Mouse (Mus musculus): Measurements from ENCODE around the gene Gm42906. TPM values are rescaled to one million over a fixed set of nuclear protein-coding genes. Genes with fewer than 3 reads are reported as not detected.
A peak's percentile ranks its signal among the peaks of the same experiment; 100 is the strongest.

The Gm42906 gene
- polyA plus RNA-seq, 1 experiment from 2014 or later, result not detected

GRCm38 (mm10) chr5:151164815-151165214 lies 263.1 kb downstream of the Gm42906 start:
- Histone ChIP-seq H3K27ac (replicated peaks) (no peak overlapping the region), H3K9me3 (replicated peaks) (no peaks in the 10 kb centered on the region), H3K36me3 (no peaks in the 10 kb centered on the region), H3K4me1 (peaks cover 11% of the 10 kb centered on the region; the same call in 1 of the 2 replicates), H3K9ac (no peak overlapping the region), H3K4me2 (replicated peaks) (no peak overlapping the region), H3K27me3 (no peaks in the 10 kb centered on the region), H3K4me3 (replicated peaks) (no peak overlapping the region)
- no peak for ATAC-seq (ENCODE audit: insufficient number of reproducible peaks, low FRiP score, low TSS enrichment, low read depth)
- 49% methylated on average over 4 of the region's 4 CpGs for WGBS

GRCm38 (mm10) chr5:151162642-151163041 lies 265.3 kb downstream of the Gm42906 start:
- Histone ChIP-seq H3K4me3 (replicated peaks) (no peak overlapping the region), H3K9me3 (replicated peaks) (no peaks in the 10 kb centered on the region), H3K4me2 (replicated peaks) (no peak overlapping the region), H3K4me1 (peaks cover 6% of the 10 kb centered on the region; the same call in 1 of the 2 replicates), H3K27ac (replicated peaks) (no peak overlapping the region), H3K36me3 (no peaks in the 10 kb centered on the region), H3K27me3 (no peaks in the 10 kb centered on the region), H3K9ac (no peak overlapping the region)
- WGBS, result 92% methylated on average over 3 of the region's 3 CpGs
- no peak for ATAC-seq (ENCODE audit: insufficient number of reproducible peaks, low FRiP score, low TSS enrichment, low read depth)

GRCm38 (mm10) chr5:151155247-151155646 lies 272.7 kb downstream of the Gm42906 start:
- 55% methylated on average over 1 of the region's 1 CpGs for WGBS
- Histone ChIP-seq H3K4me1 (peaks cover 15% of the 10 kb centered on the region; the same call in 1 of the 2 replicates), H3K4me2 (replicated peaks) (no peak overlapping the region), H3K4me3 (replicated peaks) (no peak overlapping the region), H3K9me3 (replicated peaks) (no peaks in the 10 kb centered on the region), H3K27ac (replicated peaks) (0 out of 2 replicates have a peak overlapping the region, but pooled peaks have one; percentile 39), H3K27me3 (no peaks in the 10 kb centered on the region), H3K36me3 (no peaks in the 10 kb centered on the region), H3K9ac (no peak overlapping the region)
- no peak for ATAC-seq (ENCODE audit: insufficient number of reproducible peaks, low FRiP score, low TSS enrichment, low read depth)

- ATAC-seq (ENCODE audit: insufficient number of reproducible peaks, low FRiP score, low TSS enrichment, low read depth), result peak; percentile 51; the same call in 1 of the 2 replicates
- 0 out of 2 replicates have a peak overlapping the region, but pooled peaks have one; percentile 39 for H3K27ac ChIP-seq (replicated peaks)
- H3K9ac ChIP-seq, result no peak overlapping the region
- no peak overlapping the region for H3K4me3 ChIP-seq (replicated peaks)
- no peaks in the 10 kb centered on the region for H3K27me3 ChIP-seq
- no peaks in the 10 kb centered on the region for H3K9me3 ChIP-seq (replicated peaks)
- peaks cover 15% of the 10 kb centered on the region; the same call in 1 of the 2 replicates for H3K4me1 ChIP-seq
- no peak overlapping the region for H3K4me2 ChIP-seq (replicated peaks)
- 22% methylated on average over 3 of the region's 3 CpGs for WGBS
- no peaks in the 10 kb centered on the region for H3K36me3 ChIP-seq
Observed at GRCm38 (mm10) chr5:151154780-151155179, 273.2 kb downstream of the Gm42906 start.

GRCm38 (mm10) chr5:151154030-151154429 lies 273.9 kb downstream of the Gm42906 start:
- Histone ChIP-seq H3K27me3 (no peaks in the 10 kb centered on the region), H3K36me3 (no peaks in the 10 kb centered on the region), H3K9me3 (replicated peaks) (no peaks in the 10 kb centered on the region), H3K4me1 (peaks cover 15% of the 10 kb centered on the region; the same call in 1 of the 2 replicates), H3K4me3 (replicated peaks) (no peak overlapping the region), H3K4me2 (replicated peaks) (no peak overlapping the region), H3K9ac (no peak overlapping the region), H3K27ac (replicated peaks) (no peak overlapping the region)
- WGBS, result 47% methylated on average over 4 of the region's 4 CpGs
- no peak for ATAC-seq (ENCODE audit: insufficient number of reproducible peaks, low FRiP score, low TSS enrichment, low read depth)

- no peak overlapping the region for H3K4me3 ChIP-seq (replicated peaks)
- no peak overlapping the region for H3K27ac ChIP-seq (replicated peaks)
- WGBS, result 85% methylated on average over 9 of the region's 9 CpGs
- H3K36me3 ChIP-seq, result no peaks in the 10 kb centered on the region
- H3K27me3 ChIP-seq, result no peaks in the 10 kb centered on the region
- H3K4me2 ChIP-seq (replicated peaks), result no peak overlapping the region
- H3K4me1 ChIP-seq, result peaks cover 15% of the 10 kb centered on the region; the same call in 1 of the 2 replicates
- no peak for ATAC-seq (ENCODE audit: insufficient number of reproducible peaks, low FRiP score, low TSS enrichment, low read depth)
- no peaks in the 10 kb centered on the region for H3K9me3 ChIP-seq (replicated peaks)
- H3K9ac ChIP-seq, result no peak overlapping the region
Observed at GRCm38 (mm10) chr5:151151549-151151948, 276.4 kb downstream of the Gm42906 start.

- WGBS, result 26% methylated on average over 8 of the region's 8 CpGs
- Histone ChIP-seq H3K4me1 (peaks cover 2% of the 10 kb centered on the region; the same call in 1 of the 2 replicates), H3K4me2 (replicated peaks) (no peak overlapping the region), H3K9ac (no peak overlapping the region), H3K36me3 (no peaks in the 10 kb centered on the region), H3K4me3 (replicated peaks) (no peak overlapping the region), H3K27ac (replicated peaks) (no peak overlapping the region), H3K9me3 (replicated peaks) (no peaks in the 10 kb centered on the region), H3K27me3 (no peaks in the 10 kb centered on the region)
- ATAC-seq (ENCODE audit: insufficient number of reproducible peaks, low FRiP score, low TSS enrichment, low read depth), result no peak
Observed at GRCm38 (mm10) chr5:151149509-151149908, 278.5 kb downstream of the Gm42906 start.

GRCm38 (mm10) chr5:151148079-151148478 lies 279.9 kb downstream of the Gm42906 start:
- H3K4me2 ChIP-seq (replicated peaks), result no peak overlapping the region
- no peaks in the 10 kb centered on the region for H3K36me3 ChIP-seq
- ATAC-seq (ENCODE audit: insufficient number of reproducible peaks, low FRiP score, low TSS enrichment, low read depth), result no peak
- no peaks in the 10 kb centered on the region for H3K27me3 ChIP-seq
- H3K9ac ChIP-seq, result no peak overlapping the region
- 76% methylated on average over 4 of the region's 4 CpGs for WGBS
- no peak overlapping the region for H3K4me3 ChIP-seq (replicated peaks)
- peaks cover 11% of the 10 kb centered on the region for H3K4me1 ChIP-seq
- no peaks in the 10 kb centered on the region for H3K9me3 ChIP-seq (replicated peaks)
- H3K27ac ChIP-seq (replicated peaks), result no peak overlapping the region

GRCm38 (mm10) chr5:151145807-151146206 lies 282.2 kb downstream of the Gm42906 start:
- Histone ChIP-seq H3K4me1 (peaks cover 27% of the 10 kb centered on the region), H3K4me2 (replicated peaks) (no peak overlapping the region), H3K4me3 (replicated peaks) (no peak overlapping the region), H3K9ac (no peak overlapping the region), H3K27ac (replicated peaks) (no peak overlapping the region), H3K36me3 (no peaks in the 10 kb centered on the region), H3K9me3 (replicated peaks) (no peaks in the 10 kb centered on the region), H3K27me3 (no peaks in the 10 kb centered on the region)
- no peak for ATAC-seq (ENCODE audit: insufficient number of reproducible peaks, low FRiP score, low TSS enrichment, low read depth)
- 85% methylated on average over 5 of the region's 5 CpGs for WGBS

- Histone ChIP-seq H3K9me3 (replicated peaks) (no peaks in the 10 kb centered on the region), H3K9ac (no peak overlapping the region), H3K4me2 (replicated peaks) (no peak overlapping the region), H3K4me3 (replicated peaks) (no peak overlapping the region), H3K27me3 (no peaks in the 10 kb centered on the region), H3K27ac (replicated peaks) (no peak overlapping the region), H3K4me1 (peaks cover 27% of the 10 kb centered on the region), H3K36me3 (no peaks in the 10 kb centered on the region)
- WGBS, result 67% methylated on average over 5 of the region's 5 CpGs
- no peak for ATAC-seq (ENCODE audit: insufficient number of reproducible peaks, low FRiP score, low TSS enrichment, low read depth)
Observed at GRCm38 (mm10) chr5:151143955-151144354, 284.0 kb downstream of the Gm42906 start.

GRCm38 (mm10) chr5:151142671-151143601 lies 285.0 kb downstream of the Gm42906 start:
- WGBS, result 25% methylated on average over 11 of the region's 11 CpGs
- no peaks in the 10 kb centered on the region for H3K36me3 ChIP-seq
- H3K4me1 ChIP-seq, result peaks cover 27% of the 10 kb centered on the region
- no peaks in the 10 kb centered on the region for H3K9me3 ChIP-seq (replicated peaks)
- H3K4me2 ChIP-seq (replicated peaks), result no peak overlapping the region
- no peak overlapping the region for H3K4me3 ChIP-seq (replicated peaks)
- peak overlapping the region; percentile 66 for H3K27ac ChIP-seq (replicated peaks)
- no peak overlapping the region for H3K9ac ChIP-seq
- no peaks in the 10 kb centered on the region for H3K27me3 ChIP-seq
- ATAC-seq (ENCODE audit: insufficient number of reproducible peaks, low FRiP score, low TSS enrichment, low read depth), result no peak
